Mouse (Mus musculus): ENCODE data around the gene Rin3. TPM values are rescaled to one million over a fixed set of nuclear protein-coding genes. Genes with fewer than 3 reads are reported as not detected.
A peak's percentile ranks its signal among the peaks of the same experiment; 100 is the strongest.

The Rin3 gene
- total RNA-seq, 2 experiments from 2014 or later: 2.5 to 3.1 TPM

DNA sequence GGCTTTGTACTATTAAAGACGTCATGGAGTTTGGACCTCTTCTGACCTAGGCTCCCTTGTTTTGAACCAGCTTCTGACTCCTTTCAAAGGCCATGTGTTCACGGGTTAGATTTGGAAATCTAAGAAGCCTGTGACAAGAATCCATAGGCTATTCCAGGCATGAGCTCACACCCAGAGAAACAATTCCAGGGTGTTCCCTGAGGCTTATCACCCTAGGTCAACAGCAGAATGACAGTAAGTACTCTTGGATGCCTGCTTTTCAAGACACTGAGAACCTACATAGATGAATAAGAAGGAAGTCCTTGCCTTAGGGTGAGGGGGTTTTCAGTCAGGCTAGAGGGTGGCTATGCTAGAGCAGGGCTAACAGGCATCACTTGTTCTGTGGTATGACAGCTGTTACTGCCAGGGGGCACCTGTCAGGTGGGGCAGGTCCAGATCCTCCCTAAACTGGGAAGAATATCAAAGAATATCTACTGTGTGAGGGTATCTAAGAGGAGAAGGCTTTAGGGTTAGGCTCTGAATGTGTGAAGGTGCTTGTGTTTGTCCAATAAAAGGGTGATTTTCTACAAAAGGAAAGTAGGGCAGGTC is 44.0 kb downstream of the Rin3 start:
- no peak for DNase-seq (ENCODE audit: extremely low spot score in 1 of 2, low spot score in 1 of 2)

DNA sequence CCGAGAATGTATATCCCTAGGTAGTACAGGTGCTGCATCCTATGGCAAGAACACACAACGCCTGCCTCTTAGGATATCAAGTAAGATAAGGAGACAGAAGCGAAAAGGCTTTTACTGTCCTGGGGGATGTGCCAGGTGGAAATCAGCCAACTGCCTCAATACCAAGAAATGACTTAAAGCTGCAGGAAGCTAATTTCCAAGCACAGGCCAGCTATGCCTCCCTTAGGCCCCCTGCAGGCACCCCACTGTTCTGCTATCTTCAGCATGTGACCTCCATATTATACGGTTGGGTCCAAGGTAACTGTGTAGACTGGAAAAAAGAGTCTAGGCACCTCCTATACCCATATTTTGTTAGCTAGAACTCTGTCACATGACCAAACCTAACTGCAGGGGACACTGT is 44.7 kb downstream of the Rin3 start:
- no peak for DNase-seq (ENCODE audit: extremely low spot score in 1 of 2, low spot score in 1 of 2)

DNA sequence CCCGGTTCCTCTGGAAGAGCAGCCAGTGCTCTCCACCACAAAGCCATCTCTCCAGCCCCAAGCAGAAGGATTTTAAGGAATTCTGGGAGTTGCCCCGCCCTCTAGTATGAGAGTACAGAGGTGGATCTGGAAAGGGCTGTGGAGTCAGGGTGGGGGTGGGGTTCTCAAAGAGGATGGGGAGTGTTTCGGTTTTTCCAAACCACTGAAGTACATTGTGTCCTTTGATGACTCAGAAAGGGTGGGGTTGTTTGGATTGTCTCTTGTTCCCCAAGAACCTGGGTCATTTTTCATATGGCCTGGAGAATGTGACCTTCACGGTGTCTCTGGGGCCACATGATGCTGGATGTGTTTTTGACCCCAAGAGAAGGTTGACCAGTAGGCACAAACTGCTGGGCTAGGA is 45.2 kb downstream of the Rin3 start:
- no peak for DNase-seq (ENCODE audit: extremely low spot score in 1 of 2, low spot score in 1 of 2)

DNA sequence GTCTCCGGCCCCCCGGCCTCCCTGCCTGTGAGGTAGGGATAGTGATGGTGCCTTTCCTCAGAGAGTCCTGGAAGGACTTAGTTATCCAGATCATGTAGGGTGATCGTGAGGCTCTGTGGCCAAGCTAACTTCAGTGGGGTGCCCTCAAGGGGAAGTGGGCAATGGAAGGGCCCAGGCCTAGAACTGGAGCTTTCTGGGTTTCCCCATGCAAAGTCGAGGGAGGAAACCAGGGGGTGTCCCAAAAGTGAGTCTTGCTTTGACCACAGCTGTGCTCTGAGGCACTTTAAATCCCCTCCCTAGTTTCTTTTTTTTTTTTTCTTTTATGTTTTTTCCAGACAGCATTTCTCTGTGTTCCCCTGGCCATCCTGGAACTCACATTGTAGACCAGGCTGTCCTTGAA is 47.3 kb downstream of the Rin3 start:
- no peak for DNase-seq (ENCODE audit: extremely low spot score in 1 of 2, low spot score in 1 of 2)

DNA sequence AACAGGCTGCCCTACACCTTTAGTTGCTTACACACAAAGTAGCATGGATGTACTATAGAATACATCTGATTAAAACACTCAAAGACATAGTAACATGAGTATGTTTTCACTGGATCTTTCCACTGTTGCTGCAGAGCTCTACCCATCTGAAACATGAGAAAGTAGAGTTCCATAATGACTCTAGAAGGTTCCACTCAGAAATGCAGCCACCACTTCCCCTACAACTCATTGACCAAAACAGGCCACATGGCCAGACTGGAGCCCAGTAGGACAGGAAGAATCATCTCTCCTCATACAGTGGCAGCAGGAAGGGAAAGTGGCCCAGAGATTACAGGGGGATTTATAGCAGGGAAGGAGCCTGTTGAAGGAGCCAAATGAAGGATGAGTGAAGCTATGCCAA is 47.9 kb downstream of the Rin3 start:
- no peak for DNase-seq (ENCODE audit: extremely low spot score in 1 of 2, low spot score in 1 of 2)

DNA sequence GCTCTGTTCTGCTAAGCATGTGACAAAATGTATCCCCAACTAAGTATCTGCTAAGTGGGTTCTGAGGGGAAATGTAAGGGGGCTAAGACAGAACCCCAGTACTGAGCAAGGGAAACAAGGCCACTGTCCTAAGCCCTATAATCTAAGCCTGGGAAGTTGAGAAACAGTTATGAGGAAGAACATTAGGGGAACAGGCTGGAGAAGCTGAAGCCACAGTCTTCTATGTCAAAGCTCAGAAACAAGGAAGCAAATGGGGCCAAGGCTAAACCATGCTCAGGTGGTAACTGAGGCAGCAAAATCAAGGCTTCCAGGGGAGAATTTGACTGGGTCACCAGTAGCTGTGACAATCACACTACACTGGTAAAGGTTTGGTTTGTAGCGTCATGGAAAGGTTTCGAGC is 50.3 kb downstream of the Rin3 start:
- DNase-seq (ENCODE audit: extremely low spot score in 1 of 2, low spot score in 1 of 2): no peak

DNA sequence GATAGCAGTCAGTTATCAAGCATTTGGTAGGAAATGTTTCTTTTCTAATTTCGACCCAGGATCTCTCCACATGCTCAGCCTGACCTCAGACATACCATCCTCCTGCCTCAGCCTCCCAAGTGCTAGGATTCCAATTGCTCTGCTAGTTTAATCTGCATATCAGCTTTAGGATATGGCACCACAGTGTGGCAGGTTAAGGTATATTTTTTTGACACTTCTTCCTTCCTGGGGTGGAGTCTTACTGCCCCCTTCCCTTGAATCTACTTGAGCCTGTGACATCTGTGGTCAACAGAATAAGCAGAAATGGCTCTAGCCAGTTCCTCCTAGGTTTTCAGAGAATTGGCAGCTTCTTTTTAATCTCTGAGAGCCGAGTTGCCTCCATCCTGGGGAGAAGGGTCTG is 56.2 kb downstream of the Rin3 start:
- no peak for DNase-seq (ENCODE audit: extremely low spot score in 1 of 2, low spot score in 1 of 2)

DNA sequence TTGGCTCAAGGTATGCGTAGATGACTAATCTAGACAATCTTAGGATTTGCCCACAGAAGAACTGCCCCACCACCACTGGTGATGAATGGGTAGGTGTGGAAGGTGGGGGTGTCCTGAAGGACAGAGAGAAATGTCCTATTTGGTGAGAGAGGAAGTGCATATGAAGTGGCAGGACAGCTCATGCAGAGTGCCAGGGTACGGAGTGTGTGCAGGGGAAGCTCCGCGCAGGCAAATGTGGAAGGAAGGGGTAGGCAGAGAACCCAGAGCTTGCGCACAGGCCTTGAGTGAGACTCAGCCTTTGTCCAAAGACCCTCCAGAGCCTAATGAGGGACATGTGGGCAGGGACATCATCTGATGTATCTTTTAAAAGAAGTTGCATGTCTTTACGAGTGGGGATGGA is 57.6 kb downstream of the Rin3 start:
- DNase-seq (ENCODE audit: extremely low spot score in 1 of 2, low spot score in 1 of 2): no peak

DNA sequence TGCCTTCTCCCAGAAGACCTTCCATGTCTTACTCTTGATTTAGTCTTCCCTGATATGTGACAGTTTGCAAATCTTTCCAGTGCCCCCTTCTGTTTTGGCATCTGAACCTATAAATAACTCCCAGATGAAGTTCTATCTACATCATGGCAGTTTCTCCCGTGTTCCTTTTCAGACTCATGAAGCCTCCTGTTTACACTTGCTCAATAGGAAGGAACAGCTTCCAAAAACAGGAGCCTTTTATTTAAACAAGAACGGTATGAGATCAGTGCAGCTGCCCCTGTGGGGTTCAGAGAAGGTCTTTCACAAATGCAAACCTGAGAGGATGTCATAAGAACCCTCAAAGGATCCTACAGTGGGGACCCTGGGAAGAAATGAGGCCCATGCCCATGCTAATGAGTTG is 59.3 kb downstream of the Rin3 start:
- no peak for DNase-seq (ENCODE audit: extremely low spot score in 1 of 2, low spot score in 1 of 2)

DNA sequence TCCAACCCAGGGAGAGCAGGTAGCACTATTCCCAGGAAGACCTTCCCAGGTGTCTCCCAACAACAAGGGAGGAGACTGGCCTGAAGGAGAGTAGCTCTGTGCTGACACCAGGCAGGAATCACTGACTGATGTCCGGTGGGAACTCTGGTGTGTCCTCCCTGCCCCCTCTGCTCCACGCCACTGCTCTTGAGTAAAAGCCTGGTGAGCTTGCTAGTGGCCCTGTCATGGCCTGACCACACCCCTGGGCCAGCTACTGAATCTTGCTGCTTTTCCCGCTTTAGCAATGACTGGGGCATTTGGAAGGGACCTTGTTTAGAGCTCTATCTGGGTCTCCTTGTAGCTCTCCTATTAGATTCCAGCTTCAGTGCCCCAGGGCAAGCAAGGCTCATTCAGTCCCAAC is 59.8 kb downstream of the Rin3 start:
- DNase-seq (ENCODE audit: extremely low spot score in 1 of 2, low spot score in 1 of 2): no peak

DNA sequence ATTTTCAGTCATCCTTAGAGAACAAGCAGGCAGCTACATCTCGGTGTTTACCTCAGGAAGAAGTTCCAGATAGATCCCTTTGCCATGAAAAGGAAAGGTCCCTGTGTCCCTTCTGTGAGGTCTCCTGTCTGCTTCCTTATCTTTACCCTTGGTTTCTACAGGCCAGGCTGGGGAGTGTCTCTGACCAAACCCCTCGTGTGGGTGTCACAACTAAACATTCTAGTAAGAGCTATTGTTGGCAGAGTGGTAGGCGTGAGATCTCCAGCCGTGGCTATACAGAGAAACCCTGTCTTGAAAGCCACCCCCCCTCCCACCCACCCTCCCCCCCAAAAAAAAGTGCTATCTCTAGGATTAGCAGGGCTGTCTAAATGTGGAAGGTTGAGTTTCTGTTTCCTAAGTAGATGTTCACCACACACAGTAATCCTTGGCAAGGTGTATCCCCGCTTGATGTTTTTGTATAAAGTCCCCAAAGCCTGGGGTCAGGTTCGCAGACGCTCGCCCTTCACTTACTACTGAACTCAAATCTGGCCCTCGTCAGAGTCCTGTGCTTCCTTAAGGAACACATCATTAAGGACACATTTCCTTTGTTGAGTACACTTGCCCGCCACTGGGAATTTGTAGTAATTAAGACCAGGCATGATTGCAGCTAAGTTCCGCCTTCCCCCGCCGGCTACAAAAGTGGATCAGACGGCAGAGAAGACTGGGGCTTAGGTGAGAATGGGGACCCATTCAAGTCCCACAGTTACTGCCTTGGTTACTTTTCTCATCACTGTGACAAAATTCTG is 62.4 kb downstream of the Rin3 start:
- no peak for DNase-seq (ENCODE audit: extremely low spot score in 1 of 2, low spot score in 1 of 2)

DNA sequence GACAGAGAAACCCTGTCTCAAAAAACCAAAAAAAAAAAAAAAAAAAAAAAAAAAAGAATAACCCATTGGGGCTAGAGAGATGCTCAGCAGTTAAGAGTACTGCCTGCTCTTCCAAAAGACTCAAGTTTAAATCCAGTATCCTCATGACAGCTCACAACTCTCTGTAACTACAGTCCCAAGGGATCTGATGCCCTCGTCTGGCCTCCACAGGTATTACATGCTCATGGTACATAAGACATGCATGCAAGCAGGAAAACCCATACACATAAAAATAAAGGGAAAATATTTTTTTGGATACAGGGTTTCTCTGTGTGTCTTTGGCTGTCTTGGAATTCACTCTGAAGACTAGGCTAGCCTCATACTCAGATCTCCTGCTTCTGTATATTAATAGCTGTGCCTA is 63.7 kb downstream of the Rin3 start:
- DNase-seq (ENCODE audit: extremely low spot score in 1 of 2, low spot score in 1 of 2): peak in 1 of 2 experiments; percentile 44

DNA sequence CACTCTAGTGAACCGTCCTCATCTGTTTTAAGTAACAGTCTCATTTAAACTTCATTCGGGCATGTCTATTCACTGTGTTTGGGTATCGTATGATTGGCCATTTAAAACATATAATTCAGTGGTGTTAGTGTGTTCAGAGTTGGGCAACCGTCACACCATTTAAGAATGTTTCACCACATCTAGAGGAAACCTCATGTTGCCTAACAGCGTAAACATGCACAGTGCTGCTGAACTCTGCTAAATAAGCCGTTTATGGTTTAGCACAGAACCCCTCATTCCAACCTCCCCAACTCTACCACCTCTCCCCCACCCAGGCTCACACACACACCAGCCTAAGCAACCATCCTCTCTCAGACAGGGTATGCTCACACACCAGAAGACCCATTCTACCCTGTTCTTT is 65.6 kb downstream of the Rin3 start:
- DNase-seq (ENCODE audit: extremely low spot score in 1 of 2, low spot score in 1 of 2): no peak

DNA sequence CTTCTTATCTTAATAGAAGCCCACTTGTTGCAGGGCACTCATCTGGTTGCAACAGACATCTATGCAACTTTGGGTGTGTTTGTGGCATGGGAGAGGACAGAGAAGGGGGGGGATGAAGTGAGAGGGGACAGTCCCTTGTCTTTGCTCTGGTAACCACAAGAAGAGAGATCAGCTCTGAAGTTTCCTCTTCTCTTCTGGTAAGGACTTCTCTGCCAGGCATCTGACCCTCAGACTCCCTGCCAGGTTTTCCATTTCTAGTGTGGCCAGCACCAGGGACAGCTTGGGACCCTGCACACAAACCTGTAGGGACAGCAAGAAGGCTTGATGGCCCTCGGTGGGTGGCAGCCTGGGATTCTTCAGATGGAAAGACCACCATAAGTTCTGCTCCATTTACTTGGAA is 68.1 kb downstream of the Rin3 start:
- no peak for DNase-seq (ENCODE audit: extremely low spot score in 1 of 2, low spot score in 1 of 2)

DNA sequence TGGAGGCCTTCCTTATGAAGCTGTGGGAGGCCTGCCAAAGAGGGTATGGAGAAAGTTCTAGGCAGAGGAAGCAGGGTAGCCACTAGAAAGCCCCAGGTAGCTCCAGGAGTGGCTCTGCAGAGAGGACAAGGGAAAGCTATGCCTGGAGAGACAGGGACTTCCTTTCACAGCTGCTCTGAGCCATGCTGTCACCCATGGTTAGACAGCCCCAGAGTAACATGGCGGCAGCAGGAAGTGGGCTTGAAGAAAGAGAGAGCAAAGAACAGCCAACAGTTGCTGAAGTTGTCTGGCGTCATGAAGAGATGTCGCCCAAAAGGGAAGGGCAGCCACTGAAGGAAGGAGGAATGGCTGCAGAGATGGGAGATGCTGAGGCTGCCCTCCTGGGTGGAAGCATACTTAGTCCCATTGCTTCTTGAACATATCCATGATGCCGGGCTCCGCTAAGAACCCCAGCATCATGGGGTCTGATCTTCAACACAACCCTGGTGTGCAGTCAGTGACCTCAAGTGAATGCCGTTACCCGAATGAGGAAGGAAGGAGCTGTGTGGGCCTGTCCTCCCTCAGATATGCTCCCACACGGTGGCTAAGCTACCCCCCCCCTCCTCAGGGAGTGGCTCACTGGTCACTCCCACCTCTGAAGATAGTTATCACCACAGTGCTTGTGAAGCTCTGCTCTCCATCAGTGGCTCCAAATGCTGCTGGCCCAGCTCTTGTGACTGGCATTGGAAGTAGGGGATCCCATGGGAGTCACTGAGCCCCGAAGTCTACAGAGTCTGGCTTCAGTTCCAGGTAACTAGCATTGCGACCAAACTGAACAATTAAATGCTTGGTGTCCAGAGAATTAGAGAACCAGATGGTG is 71.5 kb downstream of the Rin3 start:
- no peak for DNase-seq (ENCODE audit: extremely low spot score in 1 of 2, low spot score in 1 of 2)

DNA sequence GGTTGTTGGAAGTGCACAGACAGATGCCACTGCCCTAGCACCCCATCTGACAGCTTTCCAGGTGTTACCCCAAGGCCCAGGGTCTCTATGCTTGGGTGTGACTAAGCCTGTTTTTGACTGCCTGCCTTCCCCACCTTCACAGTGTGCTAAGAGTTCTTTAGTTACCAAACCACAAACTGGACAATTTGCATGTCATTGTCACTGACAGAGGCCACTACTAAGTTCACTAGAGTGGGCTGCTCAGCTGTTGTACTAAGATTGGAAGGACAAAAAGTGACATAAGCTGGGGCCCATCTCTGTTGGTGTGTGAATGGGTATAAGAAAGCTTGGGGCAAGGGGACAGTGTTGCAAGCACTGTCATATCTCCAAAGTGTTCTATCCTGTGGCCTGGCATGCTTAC is 72.9 kb downstream of the Rin3 start:
- no peak for DNase-seq (ENCODE audit: extremely low spot score in 1 of 2, low spot score in 1 of 2)

DNA sequence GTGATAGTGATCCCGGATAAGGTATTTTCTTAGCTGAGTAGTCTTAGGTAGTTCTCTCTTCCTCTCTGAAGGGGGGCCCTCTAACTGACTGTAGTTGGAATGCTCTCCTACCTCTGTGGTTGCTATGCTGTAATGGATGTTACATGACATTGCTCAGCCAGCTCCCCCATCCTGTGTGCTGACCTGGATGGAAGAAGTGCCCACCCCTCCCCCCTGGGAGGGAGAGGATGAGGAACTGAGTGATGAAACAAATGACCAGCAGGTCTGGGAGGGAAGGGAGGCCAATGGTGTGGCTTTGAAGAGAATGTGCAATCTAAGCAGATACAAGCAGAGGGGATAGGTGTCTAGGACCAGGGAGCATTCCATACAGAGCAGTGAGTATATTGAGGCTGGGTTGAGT is 73.9 kb downstream of the Rin3 start:
- DNase-seq (ENCODE audit: extremely low spot score in 1 of 2, low spot score in 1 of 2): no peak

DNA sequence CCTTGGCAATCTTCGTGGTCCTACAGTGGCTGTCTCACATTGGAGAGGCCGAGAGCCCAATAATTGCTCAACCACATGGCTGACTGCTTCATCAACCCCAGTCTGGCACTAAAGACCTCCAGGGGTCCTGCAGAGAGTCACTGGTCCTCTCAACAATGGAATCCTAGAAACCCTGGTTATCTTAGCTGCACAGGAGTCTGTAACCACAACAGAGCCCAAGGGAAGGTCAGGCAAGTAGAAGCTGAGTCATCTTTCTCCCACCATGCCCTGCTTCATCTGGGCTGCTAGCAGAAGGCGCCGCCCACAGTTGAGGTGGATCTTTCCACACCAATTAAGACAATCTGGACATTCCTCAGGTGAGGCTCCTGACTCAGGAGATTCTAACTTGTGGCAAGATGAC is 76.5 kb downstream of the Rin3 start:
- no peak for DNase-seq (ENCODE audit: extremely low spot score in 1 of 2, low spot score in 1 of 2)

DNA sequence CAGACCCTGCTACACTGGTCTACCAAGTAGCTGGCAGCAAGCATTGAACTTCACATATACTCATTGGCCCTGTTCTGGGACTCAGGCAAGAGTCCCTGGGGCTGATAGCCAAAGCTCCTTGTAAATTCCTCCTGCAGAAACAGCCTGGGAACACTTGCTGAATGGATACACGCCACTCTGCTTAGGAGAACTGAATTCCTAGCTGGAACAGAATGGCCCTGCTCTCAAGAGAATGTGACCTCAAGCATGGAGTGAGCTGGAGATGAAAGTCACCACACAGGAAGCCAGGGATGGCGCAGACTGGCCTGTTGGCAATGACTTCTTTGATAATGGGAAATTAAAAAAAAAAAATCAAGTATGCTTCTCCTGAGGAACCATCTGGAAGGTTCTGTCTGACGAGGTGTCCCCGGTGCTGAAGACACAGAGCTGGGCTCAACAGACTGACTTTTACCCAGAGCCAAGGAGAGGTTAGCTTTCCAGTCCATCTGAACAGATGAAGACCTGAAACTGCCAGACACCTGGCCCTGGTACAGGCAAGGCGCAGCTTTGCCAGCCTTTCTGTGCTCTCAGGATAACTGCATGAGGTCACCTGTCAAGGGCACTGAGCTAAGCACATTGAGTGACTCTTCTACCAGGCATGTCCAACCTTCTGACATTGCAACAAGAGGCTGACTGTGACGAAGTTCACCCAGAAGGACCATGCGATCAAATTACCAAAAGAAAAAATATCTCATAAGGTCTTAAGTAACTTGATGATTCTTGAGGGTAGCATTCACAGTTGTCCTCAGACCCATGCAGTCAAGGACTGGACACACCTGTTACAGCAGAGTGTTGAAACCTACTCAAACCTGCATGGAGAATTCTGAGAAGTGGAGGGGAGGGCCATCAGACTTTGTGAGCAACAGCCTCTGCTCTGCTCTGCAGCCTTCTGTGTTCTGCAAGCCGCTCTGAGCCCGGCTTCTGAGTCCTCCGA is 78.6 kb downstream of the Rin3 start:
- DNase-seq (ENCODE audit: extremely low spot score in 1 of 2, low spot score in 1 of 2): no peak

DNA sequence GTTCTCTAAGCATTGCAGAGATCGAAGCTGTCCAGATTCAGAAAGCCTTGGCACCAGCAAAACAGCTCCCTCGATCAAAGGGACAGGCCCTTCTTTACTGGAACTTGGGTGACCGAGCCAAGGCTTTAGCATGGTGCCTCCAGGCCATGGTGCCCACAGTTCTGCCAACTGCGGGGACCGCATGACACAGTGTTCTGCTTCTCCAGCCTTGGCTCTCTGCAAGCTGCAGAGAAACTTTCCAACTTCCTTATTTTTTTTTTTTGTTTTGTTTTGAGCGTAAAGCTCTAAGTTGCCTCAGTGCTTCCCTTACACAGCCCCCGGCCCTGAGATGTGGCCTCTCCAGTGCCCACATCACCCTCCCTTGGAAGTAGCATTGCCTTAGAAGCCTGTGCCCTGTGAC is 82.2 kb downstream of the Rin3 start:
- no peak for DNase-seq (ENCODE audit: extremely low spot score in 1 of 2, low spot score in 1 of 2)

All from layer of hippocampus, postnatal 25 days (tissue).